Mouse (Mus musculus) thymus, postnatal 4 days (tissue): ENCODE measurements around the gene Phlda2.
"Not testable (repeated sequence)": the region's sequence is repeated elsewhere in the genome, so short reads cannot be mapped to it uniquely, and the experiment has no call there.

Source experiments
- DNase-seq: peaks from one replicate; pipeline ENCODE4 v3.0.0; 2021

Phlda2 gene

DNA sequence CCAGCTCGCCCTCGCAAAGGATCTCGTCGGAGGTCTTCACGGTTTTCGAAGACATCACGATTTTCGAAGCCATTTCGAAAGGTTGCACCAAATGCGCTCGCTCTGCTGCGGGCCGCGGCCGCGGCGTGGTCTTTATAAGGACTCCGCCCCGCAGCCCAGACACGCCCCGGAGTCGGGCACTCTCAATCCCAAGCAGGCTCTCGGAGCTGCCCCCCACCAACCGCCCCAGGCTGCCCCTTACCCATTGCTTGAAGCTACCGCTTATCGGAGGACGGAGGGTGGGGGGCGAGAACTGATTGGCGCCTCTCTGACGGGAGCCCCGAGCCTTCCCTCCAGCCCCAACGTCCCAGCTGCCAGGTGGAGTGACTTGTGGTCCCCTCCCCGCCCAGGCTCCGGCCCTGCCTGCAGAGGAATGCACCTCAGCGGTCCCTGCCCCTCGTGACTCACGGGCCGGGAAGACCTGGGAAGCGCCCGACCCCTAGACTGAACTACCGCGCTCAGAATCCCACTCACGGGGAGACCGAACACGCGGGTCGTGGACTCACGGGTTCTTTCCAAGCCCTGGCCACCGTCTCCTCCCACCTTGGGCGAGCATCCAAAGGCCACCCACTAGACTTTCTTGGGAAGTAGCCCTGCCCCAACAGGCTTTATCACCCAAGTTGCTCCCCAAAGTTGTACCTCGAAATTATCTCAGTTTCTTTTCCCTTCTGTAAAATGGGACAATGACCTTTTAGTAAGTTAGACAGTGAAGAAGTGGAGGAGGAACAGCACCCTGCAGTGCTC, at the start of gene Phlda2:
Gene Phlda2 (minus strand): TSS at position 733 of the 783 bp plus-strand sequence.
- DNase-seq = no peak

DNA sequence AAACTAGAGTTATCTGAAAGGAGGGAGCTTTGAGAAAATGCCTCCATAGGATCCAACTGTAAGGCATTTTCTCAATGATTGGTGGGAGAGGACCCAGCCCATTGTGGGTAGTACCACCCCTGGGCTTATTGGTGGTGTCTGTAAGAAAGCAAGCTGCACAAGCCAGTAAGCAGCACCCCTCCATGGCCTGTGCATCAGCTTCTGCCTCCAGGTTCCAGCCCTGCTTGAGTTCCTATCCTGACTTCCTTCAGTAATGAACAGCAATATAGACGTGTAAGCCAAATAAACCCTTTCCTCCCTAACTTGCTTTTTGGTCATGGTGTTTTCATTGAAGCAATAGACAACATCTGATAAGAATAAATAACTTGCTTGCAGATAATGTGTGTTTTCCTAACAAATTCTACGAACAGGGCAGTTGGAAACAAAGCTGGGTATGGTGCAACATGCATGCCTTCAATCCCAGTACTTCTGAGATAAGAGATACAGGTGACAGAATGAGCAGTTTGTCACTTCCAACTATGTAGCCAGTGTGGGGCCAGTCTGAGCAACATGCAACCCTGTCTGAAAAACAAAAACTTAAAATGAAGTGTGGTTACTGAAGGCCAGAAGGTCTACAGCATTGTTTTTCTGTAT, 46.8 kb upstream of the Phlda2 start:
- no peak for DNase-seq

GRCm38 (mm10) chr7:143548976-143549457, 46.1 kb upstream of the Phlda2 start, which contains the start of gene Nap1l4:
TSS of gene Nap1l4 (minus strand) at chr7:143549106.
- DNase-seq = peak; percentile 95

DNA sequence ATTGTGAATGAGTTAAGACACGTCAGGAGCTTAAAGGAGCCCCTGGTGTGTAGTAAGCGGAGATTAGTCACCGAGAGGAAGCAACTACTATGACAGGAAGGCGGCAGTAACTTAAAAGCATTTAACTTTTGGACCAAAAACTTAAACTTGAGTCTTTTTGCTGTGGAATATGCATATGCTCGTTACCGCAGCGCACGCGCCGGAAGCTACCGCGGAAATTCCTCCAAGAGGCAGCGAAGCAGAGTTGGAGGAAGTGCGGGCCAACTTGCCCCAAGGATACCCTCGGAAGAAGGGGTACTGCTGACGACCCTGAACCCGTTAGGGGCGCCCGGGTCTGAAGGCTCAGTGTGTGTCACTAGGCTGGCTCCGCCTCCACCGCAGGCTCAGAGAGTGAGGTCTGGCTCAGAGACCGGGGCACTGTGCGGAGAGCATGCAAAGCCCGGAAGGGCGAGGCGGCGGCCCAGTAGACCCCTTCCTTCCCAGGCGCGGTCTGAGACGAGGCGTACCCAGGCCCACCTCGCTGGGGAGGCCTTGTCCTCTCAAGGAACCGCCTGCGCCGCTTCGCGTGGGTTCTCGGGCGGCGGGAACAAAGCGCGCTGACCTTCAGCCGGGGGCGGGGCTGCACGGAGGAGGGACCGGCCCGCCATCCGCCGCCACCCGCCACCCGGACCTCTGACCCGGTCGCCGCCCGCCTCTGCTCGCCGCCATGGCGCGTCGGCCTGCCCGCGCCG, 45.4 kb upstream of the Phlda2 start:
- peak; percentile 78 for DNase-seq

- DNase-seq = no peak
Observed at GRCm38 (mm10) chr7:143546554-143546953, 43.6 kb upstream of the Phlda2 start.

DNA sequence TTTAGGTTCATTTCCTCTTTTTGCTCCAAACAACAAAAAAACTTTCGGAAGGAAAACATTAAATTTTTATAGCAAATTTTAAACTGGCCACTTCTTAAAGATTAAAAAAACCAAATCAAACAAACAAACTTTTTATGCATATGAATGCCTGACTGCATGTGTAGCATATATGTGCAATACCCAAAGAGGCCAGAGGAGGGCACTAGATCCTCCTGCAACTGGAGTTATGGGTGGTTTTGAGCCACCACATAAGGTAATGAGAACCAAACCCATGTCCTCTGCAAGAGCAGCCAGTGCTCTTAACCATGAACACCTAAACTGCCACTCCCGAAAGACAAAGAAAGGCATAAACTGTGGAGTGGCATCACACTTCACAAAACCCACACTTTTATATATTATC, 41.4 kb upstream of the Phlda2 start:
- DNase-seq = peak; percentile 70

DNA sequence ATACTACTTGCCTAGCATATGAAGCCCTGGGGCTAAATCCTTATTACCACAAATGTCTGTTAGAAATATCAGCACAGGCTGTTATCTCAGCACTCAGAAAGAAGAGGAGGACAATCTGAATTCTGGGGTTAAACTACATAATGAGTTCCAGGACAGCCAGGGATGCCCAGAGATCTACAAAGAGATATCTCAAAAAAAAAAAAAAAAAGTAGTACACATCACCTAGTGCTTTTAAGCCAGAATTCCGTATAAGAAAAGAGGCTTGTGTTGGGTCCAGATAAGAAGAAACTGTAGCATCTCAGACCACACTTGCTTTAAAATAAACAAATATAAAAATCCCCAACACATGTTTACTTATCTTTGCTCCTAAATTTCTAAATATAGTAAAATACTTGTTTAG, 35.7 kb upstream of the Phlda2 start:
- DNase-seq = no peak

DNA sequence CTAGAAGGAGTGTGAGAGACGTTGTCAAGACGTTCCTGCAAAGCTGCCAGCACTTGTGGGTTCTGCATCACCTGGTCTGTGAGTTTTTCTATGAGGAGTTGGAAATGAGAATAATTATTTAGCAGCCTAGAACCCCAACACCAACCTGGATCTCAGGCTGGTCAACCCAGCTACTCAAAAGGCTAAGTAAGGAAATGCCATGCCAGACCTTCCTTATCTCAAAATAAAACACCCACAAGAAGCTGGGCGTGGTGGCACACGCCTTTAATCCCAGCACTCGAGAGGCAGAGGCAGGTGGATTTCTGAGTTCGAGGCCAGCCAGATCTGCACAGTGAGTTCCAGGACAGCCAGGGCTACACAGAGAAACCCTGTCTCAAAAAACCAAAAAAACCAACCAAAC, 35.3 kb upstream of the Phlda2 start:
- not testable (repeated sequence) for DNase-seq

- no peak for DNase-seq
Observed at GRCm38 (mm10) chr7:143536251-143536650, 33.3 kb upstream of the Phlda2 start.

DNA sequence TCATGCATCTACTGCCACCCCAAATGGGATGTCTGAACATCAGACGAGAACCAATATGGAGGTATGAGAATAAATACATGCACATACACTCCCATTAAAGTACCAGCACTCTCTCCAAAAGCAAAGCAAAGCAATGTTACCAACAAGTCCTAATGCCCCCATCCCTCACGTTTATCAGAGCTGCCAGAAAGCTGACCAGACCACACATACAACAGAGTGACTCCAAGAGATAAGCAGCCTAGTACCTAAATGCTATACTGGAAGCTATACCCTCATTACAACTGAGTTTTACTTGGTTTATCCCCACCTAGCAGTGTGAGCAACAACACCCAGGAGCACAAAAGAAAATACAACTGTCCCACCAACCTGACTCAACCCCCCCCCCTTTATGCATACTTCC, 30.3 kb upstream of the Phlda2 start:
- DNase-seq = no peak

GRCm38 (mm10) chr7:143532410-143532809, 29.5 kb upstream of the Phlda2 start:
- no peak for DNase-seq

DNA sequence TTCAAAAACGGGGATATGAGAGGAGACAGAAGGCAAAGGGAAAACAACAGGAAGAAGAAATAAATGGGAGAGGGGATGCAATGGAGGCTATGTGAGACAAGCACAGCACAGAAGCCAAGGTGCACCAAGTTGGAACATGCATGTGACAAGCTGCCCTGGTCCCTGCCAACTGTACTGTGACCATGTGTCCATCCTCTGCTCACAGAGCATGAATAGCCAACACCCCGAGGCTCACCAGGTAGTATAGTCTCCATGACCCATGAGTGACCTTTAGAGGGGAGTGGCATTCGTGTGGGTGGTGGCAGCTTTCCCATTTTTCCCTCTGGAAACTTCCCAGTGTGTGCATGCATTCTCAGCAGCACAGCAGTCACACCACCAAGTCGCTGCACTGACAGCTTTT, 16.4 kb upstream of the Phlda2 start:
- DNase-seq = no peak

DNA sequence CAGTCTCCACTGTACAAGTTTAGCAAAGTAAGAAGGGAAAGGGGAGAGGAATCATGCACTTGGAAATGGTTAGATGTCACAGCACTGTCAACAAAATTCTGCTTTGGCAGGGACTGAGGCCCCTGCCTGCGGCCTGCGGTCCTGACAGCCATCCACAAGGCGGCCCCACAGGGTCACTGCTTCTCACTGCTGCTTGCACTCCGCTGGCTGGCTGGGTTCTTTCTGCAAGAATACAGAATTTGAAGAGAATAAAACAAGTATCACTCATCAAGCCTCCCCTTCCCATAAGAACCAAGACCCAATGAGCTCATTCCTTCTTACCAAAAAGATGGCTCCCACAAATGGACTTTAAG, 11.4 kb upstream of the Phlda2 start:
- no peak for DNase-seq

DNA sequence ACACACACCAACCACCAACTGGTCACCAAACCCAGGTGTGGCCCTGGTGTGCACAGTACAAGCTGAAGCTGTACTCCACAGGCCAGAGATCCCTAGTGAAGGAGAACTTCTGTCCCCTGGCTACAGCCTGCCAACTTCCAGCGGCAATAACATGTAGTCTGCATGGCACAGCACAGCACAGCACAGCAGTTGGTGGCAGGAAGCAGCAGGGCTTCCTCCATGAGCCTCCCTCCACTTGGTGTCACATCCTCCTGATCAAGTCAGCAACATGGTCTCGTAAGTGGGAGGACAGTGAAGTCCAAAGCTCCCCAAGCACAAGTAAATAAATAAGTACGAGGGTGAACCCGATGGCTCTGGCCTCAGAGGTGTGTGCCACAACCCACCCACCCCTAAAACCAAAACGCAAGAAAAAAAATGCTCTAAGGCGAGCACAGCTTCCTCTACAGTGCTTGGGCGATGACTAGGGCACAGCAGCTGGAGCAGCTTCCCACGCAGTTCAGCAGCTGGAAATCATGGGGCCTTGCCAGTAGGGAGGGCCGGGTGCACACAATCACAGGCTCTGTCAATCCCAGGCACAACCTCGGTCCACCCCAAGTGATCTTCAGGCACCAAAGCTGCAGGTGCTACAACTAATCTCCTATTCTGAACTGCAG, 10.9 kb upstream of the Phlda2 start:
- DNase-seq = no peak

DNA sequence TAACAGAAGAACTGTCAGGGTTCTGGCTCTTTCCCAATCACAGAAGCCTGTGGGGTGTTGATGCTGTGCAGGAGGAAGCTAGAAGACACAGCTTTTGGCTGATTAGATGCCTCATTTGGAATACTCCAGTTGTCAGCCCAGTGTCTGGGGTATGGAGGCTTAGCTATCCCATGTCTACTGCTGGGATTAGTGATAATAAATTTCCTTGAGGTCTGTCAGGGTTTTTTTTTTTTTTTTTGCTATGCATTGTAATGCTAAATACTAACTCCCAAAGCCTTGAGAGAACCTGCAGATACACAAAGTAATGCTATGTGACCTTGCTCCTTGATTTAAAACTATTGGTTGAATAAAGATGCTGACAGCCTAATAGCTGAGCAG, 8.4 kb upstream of the Phlda2 start:
- DNase-seq = no peak

DNA sequence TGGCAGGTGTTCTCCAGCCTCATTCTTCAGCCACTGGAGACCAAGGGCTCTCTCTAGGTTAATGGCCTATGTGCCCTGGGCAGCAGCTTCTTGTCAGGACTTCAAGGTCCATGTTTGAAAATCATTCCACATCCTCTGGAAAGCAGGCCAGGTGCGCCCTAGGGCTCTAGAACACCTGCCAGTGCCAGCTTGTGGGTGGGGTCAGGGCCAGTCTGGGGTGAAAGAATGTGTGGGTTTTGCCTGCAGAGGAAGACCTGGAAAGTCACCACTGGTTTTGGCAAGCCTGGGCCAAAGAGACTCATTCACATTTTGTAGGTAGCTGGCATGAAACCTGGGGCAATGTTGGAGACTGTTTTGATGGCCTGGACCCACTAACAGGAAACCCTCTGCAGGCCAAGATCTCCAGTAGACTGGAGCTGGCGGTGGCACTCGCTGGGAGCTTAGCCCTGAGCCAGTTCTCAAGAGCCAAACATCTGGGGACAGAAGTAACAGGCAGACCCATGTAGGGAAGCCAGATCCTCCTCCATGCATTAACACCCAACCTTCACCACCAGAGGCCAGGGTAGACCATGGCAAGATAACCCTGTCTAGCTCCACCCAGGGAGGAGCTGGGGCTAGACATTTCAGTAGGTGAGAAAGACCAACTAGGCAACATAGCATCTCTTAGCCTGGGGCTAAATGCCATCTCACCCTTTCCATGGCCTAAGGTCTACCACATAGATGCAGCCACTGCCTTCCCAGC, 7.8 kb upstream of the Phlda2 start:
- DNase-seq = no peak

- no peak for DNase-seq
Observed at GRCm38 (mm10) chr7:143509566-143509965, 6.6 kb upstream of the Phlda2 start.

DNA sequence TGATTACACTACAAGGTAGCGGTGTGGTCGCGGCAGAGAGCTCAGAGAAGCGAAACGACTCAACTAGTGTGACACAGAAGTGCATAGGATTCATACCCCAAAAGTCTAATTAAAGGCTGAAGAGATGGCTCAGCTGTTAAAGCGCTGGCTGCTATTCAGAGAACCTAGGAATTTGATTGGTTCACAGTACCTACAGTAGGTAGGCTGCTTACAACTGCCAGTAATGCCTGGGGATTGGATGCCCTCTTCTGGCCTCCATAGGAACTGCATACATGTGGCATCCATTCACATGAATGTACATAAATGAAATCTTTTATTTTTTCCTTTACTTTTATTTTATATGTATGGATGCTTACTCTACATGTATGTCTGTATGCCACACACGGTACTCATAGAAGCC, 3.7 kb upstream of the Phlda2 start:
- DNase-seq = peak; percentile 79

DNA sequence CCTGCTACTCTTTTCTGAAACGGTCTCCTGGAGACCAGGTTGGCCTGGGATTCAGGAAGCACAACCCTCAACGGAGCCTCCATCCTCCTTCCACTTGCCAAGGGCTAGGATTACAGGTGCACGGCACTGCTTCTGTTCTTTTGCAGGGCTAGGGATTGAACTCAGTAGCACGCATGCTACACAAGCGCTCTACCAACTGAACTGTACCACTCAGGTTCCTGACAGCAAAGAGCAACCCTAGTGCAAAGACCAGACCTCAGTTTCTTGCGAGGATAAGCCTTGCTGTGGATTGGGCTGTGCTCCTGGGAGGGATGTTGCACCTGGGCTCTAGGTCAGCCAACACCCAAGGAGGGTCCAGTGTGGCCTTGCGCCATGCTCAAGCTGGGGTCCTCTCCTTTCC, 3.3 kb upstream of the Phlda2 start:
- DNase-seq = no peak

DNA sequence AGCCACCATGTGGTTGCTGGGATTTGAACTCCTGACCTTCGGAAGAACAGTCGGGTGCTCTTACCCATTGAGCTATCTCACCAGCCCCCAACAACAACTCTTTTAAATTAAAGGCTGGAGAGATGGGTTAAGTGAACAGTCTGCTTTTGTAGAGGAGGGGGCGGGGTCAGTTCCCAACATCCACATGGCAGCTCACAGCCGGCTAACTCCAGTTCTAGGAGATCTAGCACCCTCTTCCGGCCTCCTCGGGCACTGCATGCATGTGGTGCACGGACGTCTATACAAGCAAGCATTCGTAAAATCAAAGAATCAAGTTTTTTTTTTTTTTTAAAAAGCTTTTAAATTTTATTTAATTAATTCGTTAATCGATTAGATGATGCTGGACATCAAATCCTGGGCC, 2.9 kb upstream of the Phlda2 start:
- peak; percentile 92 for DNase-seq

DNA sequence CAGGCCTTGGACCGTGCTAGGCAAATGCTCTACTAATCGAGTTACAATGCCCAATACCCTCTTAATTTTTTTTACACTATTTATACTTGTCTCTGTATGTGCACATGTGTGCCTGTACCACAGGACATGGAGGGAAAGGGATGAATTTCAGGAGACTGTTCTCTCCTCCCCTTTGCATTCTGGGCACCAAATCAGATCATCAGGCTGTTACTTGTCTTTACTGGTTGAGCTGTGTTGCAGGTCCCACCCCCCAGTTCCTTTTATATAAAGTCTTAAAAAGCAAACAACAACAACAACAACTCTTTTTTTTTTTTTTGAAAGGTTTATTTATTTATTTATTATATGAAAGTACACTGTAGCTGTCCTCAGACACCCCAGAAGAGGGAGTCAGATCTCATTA, 2.5 kb upstream of the Phlda2 start:
- no peak for DNase-seq

GRCm38 (mm10) chr7:143503926-143504325, 976 bp upstream of the Phlda2 start:
- no peak for DNase-seq
